Mouse (Mus musculus): ENCODE data around the gene Mast1.

DNA sequence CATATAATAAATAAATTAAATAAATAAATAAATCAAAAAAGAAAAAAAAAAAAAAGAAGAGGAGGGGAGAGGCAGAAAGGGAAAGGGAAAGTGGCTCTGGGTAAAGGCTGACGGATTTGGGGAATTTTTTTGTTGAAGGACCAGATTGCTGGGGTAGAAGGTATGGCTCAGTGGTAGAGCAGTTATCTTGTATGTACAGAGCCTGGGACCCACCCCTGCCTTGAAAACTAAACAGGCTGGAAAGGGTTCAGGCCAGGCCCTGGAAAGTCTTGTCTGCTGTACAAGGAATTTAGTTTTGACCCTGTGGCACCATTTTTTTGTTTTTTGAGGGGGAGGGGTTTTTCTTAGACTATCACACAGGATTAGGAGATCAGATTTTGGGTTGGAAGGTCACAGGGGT lies 58.2 kb downstream of the Mast1 start:
- TF ChIP-seq CTCF (IDR thresholded peaks at IDR 0.05) = no peak
- no peak for TF ChIP-seq EP300 (IDR thresholded peaks at IDR 0.05; ENCODE audit: insufficient read depth, low read depth, low read length)

Data from heart, adult 2 months (tissue).